Mouse (Mus musculus) adrenal gland, postnatal 14 days (tissue): ENCODE measurements around the gene Igsf8. TPM values are rescaled to one million over a fixed set of nuclear protein-coding genes. Genes with fewer than 3 reads are reported as not detected.

ENCODE experiments used
- DNase-seq: peaks from one replicate; pipeline ENCODE4 v3.0.0; 2021; ENCODE audit warnings: mixed read lengths
- total RNA-seq: library from RNA; stranded (reverse); gene quantifications from 2 replicates; pipeline ENCODE4 v1.2.3, GENCODE M21; 2021

The Igsf8 gene
- total RNA-seq, 1 experiment from 2014 or later, result 23.9 TPM

GRCm38 (mm10) chr1:172349504-172349903, 88.1 kb downstream of the Igsf8 start:
- DNase-seq, result no peak

GRCm38 (mm10) chr1:172349916-172350812, 88.7 kb downstream of the Igsf8 start:
- no peak for DNase-seq

- peak; percentile 25 for DNase-seq
Observed at GRCm38 (mm10) chr1:172352001-172352400, 90.6 kb downstream of the Igsf8 start.

GRCm38 (mm10) chr1:172352453-172352852, 91.0 kb downstream of the Igsf8 start:
- DNase-seq, result no peak

GRCm38 (mm10) chr1:172355336-172355735, 93.9 kb downstream of the Igsf8 start:
- no peak for DNase-seq

DNA sequence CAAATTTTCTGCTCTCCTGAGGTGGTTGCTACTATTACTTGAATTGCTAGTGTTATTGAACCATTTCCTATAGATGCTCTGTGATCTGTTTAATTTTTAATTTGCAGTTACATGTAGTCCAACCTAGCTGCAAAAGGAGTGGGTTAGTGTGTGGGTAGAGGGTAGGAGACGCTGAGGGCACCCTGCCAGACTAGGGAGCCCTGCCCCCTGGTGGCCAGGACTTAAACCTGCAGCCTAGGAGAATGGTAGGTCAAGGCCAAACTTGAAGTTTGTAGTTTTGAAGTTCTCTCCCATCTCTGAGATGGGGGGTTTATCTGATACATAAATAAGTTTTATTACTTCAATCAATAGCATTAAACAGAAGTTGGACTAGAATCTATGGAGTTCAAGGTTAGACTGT, 96.1 kb downstream of the Igsf8 start:
- DNase-seq, result peak; percentile 86

- DNase-seq, result no peak
Observed at GRCm38 (mm10) chr1:172358341-172358740, 96.9 kb downstream of the Igsf8 start.

GRCm38 (mm10) chr1:172364684-172365083, 103.2 kb downstream of the Igsf8 start:
- peak; percentile 79 for DNase-seq

DNA sequence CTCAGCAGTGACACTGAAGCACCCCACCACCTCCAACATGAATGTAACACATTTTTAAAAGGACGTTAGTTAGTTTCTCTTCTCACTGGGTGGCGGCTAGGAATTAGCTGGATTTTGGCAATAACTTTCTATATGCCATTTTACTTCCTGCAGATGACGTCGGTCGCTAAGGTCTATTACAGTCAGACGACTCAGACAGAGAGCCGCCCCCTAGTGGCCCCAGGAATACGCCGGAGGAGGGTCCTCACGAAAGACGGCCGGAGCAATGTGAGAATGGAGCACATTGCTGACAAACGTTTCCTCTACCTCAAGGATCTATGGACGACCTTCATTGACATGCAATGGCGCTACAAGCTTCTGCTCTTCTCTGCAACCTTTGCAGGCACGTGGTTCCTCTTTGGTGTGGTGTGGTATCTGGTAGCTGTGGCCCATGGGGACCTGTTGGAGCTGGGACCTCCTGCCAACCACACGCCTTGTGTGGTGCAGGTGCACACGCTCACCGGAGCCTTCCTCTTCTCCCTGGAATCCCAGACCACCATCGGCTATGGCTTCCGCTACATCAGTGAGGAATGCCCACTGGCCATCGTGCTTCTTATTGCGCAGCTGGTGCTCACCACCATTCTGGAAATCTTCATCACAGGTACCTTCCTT, 107.5 kb downstream of the Igsf8 start:
- peak; percentile 74 for DNase-seq

Other genes with a start within 250 kb of the Igsf8 start
- 4.6 and 6.8 TPM in 2 replicates for gene Vangl2, start 233.2 kb upstream of the Igsf8 start, total RNA-seq
- not detected in 2 replicates for gene Nhlh1, start 204.1 kb upstream of the Igsf8 start, total RNA-seq
- gene Copa, start 179.1 kb upstream of the Igsf8 start, total RNA-seq, result 161 TPM in 2 replicates
- 89.8 and 101 TPM in 2 replicates for gene Ncstn, start 178.8 kb upstream of the Igsf8 start, total RNA-seq
- gene Pex19, start 134.9 kb upstream of the Igsf8 start, total RNA-seq, result 135 and 141 TPM in 2 replicates
- gene Dcaf8, start 113.6 kb upstream of the Igsf8 start, total RNA-seq, result 118 and 125 TPM in 2 replicates
- gene Pea15a, start 54.8 kb upstream of the Igsf8 start, total RNA-seq, result 61.5 and 63.2 TPM in 2 replicates
- 0.48 and 1.8 TPM in 2 replicates for gene Casq1, start 41.8 kb upstream of the Igsf8 start, total RNA-seq
- gene Atp1a4, start 3.2 kb upstream of the Igsf8 start, total RNA-seq, result 0.22 and 0.41 TPM in 2 replicates
- gene Atp1a2, start 36.4 kb downstream of the Igsf8 start, total RNA-seq, result 315 and 342 TPM in 2 replicates
- gene Kcnj9, start 67.7 kb downstream of the Igsf8 start, total RNA-seq, result 0.07 and 0.30 TPM in 2 replicates
- gene Kcnj10, start 79.6 kb downstream of the Igsf8 start, total RNA-seq, result 0.70 and 0.79 TPM in 2 replicates
- gene Pigm, start 114.9 kb downstream of the Igsf8 start, total RNA-seq, result 12.3 and 14.5 TPM in 2 replicates
- 1.2 and 1.6 TPM in 2 replicates for gene Slamf9, start 213.7 kb downstream of the Igsf8 start, total RNA-seq
- gene Igsf9, start 220.1 kb downstream of the Igsf8 start, total RNA-seq, result 2.4 and 2.8 TPM in 2 replicates
- 105 and 120 TPM in 2 replicates for gene Tagln2, start 238.4 kb downstream of the Igsf8 start, total RNA-seq